Mouse (Mus musculus) heart, adult 11 months (tissue): ENCODE data around the gene Rusc1.

ENCODE experiments used
- DNase-seq: peaks from one replicate; pipeline ENCODE4 v3.0.0; 2022

Rusc1 gene

DNA sequence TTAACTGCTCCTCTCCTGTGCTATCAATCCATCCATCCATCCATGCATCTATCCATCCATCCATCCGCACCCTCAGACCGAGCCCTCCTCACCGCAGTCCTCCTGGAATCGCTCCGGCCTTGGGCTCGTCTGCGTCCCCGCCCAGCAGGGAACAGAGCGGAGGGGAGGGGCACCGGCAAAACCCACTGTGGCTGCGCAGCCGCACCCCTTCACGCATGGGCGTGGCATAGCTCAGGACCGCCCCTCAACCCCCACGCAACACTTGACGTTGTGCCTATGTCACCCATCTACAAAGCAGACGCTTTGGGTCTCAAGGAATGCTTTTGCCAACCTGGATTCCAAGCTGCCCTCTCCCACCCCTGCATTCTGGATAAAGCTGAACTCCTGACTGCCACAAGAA lies at the start of gene Rusc1:
TSS of gene Rusc1 (minus strand) at position 137 of the 400 bp plus-strand sequence.
- DNase-seq: peak; percentile 98

DNA sequence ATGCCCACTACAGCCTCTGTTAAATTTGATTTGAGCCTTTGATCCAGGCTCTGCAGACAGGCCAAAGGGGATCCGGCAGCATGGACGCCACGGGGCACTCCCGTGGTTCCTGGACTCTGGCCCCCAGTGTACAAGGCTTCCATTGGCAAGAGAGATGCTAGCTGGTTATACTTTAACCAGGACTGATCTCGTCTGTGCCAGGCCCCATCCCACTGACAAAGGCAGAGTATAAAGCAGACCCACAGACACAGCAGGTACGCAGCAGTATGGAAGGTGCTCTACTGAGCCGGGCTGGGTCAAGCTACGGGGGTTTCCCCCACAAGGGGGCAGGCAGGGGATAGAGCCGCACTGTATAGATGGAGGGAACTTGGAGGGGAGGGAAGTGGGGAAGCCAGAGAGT lies 43.3 kb upstream of the Rusc1 start:
- no peak for DNase-seq

DNA sequence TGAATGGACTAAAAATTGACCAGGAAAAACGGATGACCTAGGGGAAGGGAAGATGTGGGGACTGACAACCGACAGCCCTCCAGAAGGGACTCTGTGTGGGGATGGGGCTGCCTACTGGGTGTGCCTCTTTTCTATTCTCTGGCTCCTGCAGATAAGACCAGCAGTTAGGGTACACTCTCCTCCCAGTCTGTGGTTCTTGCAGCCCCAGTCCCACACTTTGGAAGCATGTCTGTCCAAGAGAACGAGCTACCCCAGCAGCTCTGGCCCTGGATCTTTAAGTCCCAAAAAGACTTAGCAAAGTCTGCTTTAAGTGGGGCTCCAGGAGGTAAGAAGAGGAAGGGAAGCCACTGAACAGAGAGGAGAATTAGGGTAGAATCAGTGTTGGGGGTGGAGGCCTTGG lies 42.8 kb upstream of the Rusc1 start, which contains the start of gene Pklr:
TSS of gene Pklr (plus strand) at position 185 of the 400 bp plus-strand sequence.
- DNase-seq: no peak

DNA sequence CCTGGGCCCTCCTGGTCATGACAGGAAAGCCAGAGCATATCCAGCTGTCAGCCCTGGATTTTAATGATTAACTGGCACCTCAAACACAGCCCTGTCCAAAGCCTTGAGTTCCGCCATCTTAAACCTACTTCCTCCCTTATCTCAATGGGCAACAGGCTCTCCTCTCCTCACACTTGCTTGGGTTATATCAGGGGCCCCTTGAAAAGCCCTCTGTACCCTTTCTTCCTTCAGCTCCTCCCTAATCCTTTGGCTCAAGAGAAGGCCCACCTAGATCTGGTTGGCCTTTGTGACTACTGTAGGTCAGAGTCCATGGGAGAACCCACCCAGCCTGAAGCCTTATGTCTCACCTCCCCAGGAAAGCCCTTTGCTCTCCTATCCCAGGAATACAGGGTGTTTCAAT lies 40.6 kb upstream of the Rusc1 start:
- no peak for DNase-seq

DNA sequence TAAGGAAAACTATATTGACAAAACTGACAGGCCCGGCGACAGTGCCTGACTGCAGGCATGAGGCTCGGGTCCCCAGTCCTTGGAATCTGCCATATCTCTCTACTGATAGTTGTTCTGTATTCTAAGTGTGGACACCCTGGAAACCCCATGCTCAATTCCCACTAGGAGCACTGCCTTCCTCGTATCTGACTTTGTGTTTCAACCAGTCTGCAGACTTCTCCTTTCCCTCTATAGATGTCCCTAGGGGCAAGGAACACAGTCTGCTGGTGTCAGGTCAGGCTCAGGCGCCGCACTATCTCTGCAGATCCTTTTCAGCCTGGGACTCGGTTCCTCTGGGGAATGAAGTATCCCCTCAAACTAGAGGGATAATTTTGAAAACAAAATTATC lies 39.9 kb upstream of the Rusc1 start:
- no peak for DNase-seq

DNA sequence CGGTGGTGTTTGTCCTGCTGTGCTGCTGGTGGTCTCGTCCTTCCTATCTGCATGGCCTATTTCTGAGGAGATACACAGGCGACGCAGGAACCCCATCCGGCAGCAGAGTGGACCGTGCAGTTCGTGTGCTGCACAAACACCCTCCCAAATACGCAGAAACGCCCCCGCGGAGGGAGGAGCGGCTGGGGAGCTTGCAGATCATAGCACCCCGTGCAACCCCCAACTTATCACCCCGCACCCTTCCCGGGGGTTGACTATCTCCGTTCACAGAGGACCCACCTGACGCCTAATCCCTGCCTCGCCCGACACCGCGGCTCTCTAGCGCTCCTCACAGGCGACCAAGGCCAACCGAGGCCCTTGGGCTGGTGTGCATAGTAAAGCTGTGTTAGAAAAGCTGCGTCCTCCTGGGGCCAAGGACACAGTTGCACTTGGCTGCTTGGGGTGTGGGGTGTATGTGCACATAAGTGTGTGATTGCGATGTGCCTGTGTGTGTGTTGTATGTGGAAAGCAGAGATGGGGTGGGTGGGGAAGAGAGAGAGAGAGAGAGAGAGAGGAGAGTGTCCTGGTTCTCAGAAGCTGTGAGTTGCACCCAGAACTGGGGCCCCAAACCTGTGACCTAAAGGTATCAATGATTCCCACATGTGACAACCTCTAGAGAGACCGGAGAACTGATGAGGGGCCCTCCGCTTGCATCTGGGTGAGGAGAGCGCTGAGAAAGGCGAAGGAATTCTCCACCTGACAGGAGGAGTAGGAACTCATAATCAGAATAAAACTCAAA lies 39.4 kb upstream of the Rusc1 start:
- no peak for DNase-seq

DNA sequence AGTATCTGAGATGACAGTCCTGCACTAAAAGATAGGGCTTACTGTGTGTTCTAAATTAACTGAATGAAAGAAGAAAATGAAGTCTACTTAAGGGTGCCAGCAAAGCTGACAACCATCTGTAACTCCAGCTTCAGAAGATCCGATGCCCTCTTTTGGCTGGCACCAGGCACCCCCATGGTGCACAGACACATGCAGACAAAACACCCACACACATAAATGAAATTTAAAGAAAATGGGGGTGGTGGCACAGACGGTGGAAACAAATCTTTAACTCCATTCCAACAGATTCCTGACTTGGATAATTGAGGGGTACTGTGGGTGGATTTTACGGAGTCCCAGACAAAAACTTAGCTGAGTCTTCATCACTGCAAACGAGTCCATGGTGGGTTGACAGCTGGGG lies 38.7 kb upstream of the Rusc1 start:
- DNase-seq: no peak

DNA sequence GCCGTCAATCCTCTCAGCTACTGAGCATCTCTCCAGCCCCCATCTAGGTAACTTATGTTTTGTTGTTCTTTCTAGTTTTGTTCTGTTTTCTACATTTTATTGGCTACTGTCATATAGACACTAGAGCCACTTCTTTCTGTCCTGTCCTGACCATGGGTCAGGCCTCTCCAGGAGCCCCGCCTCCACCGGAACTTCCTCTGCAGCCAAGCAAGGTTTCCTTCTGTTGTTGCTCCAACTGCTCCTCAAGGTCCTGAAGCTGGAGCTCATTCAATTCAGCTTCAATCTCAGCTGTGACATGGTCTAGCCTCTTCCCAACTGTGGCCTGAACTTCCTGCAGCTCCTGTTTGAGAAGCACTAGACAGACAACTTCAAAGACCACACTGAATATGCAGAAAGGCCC lies 36.8 kb upstream of the Rusc1 start:
- DNase-seq: no peak

DNA sequence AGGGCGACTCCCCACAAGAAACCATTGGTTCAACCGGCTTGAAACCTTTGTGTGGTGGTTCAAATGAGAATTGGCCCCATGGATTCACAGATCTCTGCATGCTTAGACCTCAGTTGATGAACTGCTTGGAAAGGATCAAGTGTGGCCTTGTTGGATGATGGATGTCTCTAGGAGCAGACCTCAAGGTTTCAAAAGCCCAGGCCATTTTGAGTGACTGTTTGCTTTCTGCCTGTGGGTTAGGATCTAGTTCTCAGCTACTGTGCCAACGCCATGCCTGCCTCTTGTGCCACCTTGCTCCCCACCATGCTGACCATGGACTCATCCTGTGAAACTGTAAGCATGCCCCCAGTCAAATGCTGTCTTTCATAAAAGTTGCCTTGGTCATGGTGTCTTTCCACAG lies 32.9 kb upstream of the Rusc1 start:
- DNase-seq: no peak

DNA sequence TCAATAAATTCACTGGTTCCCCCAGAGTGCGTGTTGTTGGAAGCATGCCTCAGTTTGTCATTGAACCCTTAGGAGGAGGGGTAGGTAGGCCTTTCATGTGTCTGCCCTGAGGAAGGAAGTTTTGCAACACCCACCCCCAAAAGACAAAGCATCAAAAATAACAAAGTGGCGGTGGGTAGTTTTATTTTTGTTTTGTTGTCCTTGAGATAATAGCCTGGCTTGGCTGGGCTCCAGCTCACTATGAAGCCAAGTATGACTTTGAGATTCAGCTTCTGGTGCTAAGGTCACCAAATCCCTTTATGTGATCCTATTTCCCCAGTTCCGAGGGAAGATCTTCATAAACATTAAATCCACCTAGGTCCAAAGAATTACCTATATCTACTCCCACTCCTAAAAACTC lies 31.1 kb upstream of the Rusc1 start:
- peak; percentile 87 for DNase-seq

DNA sequence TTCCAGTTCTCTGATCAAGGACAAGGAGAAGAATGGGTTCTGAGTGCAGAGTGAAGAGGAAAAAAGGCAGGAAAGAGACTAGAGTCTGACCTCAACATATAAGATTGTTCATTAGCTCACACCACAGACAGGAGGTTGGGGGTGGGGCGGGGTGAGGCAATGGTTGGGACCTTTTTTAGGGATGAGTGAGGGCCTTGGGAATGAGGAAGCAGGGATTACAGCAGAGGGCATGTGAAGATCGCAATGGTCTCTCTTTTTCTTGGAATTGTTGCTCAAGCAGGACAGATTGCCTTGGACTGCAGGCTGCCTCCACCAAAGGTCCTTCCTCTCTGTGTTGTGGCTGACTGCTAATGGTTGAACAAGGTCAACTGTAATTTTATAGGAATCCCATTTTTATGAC lies 30.2 kb upstream of the Rusc1 start:
- peak; percentile 90 for DNase-seq

DNA sequence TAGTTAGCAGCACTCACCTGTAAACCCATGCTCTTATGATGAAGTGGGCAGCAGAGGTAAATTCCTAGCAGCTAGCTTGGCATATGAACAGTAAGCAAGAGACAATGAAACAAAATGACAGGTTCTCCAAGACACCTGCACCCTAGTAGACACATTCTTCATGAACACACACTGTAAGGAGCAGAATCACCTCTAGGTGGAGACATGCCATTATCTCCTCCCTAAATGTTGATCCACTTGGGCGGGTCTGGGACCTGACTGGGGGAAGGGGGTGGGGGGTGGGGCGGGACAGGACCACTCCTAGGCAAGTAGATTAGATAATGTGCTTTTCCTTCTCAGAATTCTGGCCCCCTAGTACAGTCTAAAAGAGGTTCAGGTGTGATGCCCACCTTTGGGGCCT lies 22.4 kb upstream of the Rusc1 start:
- peak; percentile 78 for DNase-seq

DNA sequence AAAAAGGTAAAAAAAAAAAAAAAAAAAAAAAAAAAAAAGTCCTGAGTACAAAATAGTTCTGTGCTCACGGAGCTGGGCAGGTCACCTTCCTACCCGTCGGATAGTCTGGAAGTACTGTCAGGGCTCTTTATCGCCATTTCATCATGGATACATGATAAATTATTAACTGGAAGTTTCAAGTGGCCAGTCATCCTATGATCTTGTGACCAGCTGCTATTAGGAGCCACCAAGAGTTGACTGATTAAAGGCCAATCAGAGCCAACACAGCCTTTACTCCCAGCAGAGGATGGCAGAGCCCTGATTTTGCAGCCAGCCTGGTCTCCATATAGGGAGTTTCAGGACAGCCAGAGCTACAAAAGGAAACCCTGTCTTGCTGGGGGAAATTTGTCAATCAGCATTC lies 19.9 kb upstream of the Rusc1 start:
- no peak for DNase-seq

DNA sequence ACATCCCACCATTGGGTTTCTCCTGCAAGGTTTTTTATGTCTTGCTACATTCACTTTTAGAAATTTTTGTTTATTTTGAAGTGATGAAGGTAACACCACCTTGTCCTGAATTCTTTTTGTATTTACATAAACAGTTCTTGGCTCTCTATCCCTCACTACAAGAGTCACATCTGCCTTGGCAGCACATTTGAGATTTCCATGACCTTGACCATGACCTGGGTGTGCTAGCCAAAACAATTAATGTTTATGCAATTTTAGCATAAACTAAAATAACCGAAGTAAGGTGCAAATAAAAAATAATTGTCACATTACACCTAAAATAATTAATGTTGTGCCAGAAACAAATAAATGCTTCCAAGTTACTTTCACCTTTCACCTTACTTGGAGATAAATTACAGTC lies 15.0 kb upstream of the Rusc1 start:
- DNase-seq: no peak

DNA sequence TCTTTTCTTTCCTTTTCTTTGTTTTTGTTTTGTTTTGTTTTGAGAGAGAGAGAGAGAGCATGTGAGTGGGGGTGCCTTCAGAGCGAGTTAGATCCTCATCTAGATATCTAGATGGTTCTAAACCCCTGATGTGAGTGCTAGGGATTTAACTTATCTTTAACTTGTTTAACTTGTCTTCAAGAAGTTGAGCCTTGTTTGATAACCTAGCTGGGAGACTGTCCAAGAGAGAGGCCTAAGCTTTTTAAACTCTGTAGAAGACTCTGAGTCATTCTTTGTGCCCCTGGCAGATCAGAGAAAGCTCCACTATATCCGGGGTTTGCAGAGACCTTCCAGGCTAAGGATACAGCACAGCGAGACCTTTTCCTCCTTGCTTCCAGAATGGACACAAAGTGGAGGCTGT lies 14.4 kb upstream of the Rusc1 start:
- DNase-seq: no peak

DNA sequence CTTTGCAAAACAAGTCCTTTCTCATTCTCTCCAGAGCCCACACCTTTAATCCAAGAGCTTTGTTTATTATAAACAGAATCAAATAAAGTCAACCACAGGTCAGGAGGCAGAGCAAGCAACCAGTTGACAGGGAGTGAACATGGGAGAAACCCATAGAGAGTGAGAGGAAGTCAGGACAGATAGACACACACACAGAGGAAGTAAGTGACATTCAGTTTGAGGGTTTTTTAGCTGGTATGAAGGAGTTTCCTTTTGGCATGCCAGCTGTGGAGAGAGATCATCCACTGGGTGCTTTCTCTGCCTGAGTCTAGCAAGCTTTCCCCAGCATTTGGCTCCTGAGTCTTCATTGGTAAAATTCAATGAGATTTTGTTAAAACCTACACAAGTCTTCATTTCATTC lies 13.8 kb upstream of the Rusc1 start:
- DNase-seq: no peak

DNA sequence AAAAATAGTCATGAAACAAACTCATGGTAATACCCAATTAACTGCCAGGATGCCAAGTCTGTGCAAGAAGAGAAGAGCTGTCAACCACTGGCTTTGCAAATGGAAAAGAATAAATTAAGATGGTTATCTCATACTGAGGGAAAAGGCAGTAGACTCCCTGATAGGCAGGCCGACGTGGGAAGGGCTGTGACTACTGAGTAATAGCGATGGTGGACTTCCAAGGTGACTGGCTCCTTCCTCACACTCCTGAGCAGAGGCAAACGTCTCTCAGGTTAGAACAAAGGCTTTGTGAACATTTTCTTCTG lies 10.1 kb upstream of the Rusc1 start:
- peak; percentile 44 for DNase-seq

DNA sequence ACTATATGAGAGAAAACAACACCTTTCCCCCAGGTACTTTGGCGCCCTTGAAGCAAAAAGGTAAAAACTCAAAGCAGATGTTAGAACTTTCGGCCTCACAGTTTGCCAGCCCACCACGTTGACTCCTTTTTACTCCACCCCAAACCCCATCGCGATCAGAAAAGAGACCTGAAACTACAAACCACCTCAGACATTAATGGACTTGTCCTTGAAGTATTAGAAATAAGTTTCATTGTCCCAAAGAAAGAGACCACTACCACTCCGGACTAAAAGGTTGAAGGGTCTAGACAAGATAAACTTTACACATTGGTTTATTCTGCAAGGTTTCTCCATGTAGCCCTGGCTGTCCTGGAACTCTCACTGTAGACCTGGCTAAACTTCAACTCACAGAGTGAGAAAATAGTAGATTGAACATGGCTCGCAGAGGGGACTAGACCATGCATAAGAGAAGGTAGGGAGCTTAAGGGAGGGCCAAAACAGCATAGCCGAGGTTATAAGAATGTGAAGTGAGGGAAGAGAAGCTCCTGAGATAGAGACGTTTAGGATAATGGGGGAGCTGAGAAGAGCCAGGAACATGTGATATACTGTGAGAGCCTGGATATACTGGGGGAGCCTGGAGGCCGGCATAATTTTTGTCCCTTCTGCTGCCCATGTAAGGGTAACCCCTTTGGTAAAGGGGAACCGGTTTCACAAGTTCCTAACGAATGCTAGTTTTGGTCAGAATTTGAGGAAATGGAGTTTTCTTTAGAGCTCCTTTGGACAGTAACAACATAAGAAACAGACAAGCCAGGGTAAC lies 9.6 kb upstream of the Rusc1 start:
- peak; percentile 79 for DNase-seq

DNA sequence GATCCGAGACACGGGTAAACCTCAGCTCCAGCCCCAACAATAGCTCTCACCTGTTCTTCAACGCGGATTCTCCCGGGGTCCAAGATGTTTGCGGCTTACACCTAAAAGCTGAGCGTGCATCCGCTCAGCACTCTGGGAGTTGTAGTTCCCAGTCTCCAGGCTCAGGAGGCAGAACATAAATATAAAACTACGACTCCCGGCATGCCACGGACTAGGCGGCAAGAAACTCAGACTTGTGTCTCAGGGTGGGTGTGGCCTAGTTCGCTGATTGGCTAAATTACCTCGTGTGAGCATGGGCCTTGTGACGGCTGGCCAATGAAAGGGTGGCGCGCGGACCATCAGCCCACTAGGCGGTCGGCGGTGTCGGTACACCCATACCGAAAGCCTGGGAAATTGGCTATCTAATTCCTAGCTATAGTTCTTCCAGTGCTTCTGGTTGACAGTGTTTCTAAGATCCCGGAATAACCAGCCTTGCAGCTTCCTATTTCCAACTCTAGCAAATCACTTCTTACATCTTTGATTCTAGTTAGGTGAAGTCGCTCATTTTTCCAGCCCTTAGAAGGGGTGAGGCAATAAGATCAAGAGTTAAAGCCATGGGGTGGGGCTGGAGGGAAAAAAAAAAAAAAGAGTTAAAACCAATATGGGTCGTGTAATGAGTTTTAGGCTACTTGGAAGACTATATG lies 8.8 kb upstream of the Rusc1 start, which contains the start of gene Fdps:
TSS of gene Fdps (minus strand) at position 148 of the 683 bp plus-strand sequence.
- peak; percentile 100 for DNase-seq

DNA sequence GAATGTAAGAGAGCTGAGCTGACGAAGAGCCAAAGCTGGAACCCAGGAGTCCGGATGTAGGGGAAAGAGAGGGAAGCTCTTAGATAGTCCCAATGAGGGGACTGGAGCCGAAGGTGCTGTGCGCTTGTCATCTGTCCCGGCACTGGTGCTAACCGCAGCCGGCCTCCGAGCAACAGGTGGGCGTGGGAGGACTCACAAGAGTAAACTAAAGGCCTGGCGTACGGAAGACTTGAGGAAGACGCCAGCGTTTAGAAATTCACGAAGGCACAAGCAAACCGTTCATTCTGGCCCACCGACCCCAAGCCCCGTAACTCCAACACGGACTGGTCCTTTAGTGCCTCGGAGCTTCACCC lies 8.3 kb upstream of the Rusc1 start:
- DNase-seq: no peak

DNA sequence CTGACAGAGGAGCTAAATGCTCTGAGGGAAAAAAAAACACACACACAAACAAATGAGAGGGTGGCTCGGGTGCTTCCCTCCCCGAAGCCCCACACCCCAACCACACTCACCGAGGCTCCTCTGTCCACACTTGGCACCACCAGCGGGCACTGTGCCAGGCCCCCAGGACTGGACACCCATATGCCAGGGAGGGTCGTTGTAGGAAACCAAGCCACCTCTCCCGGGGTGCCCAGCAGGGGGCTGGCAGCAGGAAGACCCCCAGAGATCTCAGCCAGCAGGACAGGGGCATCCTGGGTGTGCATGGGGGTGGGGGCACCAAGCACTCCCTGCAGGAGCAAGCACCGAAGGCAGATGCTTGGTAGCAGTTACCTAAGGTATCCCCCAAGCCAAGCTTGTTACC lies 7.7 kb upstream of the Rusc1 start, which contains the start of gene Gm43738:
TSS of gene Gm43738 (minus strand) at position 289 of the 400 bp plus-strand sequence.
- peak; percentile 93 for DNase-seq

DNA sequence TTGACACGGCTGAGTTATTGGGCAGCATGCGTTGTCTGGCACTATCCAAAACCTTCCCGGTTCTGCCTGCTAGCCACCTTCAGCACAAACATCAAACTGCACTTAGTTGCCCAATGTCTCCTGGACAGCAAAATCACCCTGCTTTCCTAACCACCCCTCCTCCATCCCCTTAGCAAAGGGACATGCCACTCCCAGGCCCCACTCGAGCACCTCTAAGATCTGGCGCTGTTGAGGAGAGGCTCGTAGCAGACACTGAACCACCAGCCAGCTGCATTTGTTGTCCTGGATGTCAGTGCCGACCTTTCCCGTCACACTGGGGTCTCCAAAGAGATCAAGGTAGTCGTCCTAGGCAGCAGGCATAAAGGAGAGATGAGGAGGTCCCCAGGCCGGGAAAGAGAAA lies 910 bp upstream of the Rusc1 start:
- DNase-seq: peak; percentile 90

DNA sequence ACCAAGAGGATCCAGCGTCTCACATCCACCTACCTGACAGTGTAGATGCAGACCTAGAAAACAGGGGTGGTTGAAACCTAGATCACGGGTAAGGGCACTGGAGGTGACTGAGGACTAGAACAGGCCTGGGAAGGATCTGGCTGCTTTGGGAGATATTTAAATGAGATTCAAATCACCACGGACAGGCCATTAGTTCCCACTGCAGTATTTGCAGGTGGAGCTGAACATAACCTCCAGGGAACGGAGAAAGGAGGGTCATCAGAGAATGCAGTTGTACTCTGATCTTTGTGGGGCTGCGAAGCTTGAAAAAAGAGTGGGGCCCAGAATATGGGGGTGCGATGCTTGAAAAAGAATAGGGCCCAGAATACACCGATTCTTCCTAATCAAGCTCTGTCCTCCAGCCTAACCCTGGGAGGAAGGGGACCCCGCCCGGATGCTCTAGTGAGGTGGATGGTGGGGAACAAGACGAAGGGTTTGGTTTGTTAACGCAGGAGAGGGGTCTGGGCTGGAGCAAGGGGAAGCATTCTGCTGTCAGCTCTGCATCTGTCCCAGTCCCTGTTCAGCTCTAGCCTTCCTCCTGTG lies 511 bp downstream of the Rusc1 start:
- peak; percentile 90 for DNase-seq
